In genomic region chr11:8405225-8405899, GRCm38 (mm10) we compare ENCODE assay signal across 8 mouse cellular contexts.
A peak's percentile ranks its signal among the peaks of the same experiment; 100 is the strongest.
DNase-seq lines count a peak whose midpoint lies in the region; ATAC-seq lines count a peak whose summit lies in the region.
"Had no signal": no experiment of that assay in that cellular context is flagged by ENCODE, and none has a peak within 500 bp of the region (broad histone marks: within the 10 kb centered on the region; RNA-seq: fewer than 3 reads in every experiment).

No protein-coding gene starts in this region.

- no peaks in the 10 kb centered on the region for H3K9me3 ChIP-seq in intestine, embryonic 14.5 days (ENCODE audit: control insufficient read depth, low read length)
- no peaks in the 10 kb centered on the region for H3K9me3 ChIP-seq in midbrain, embryonic 10.5 days (replicated peaks)

- no peak overlapping the region for H3K27ac ChIP-seq in intestine, embryonic 14.5 days (ENCODE audit: low read depth)
- no peak overlapping the region for H3K27ac ChIP-seq in midbrain, embryonic 10.5 days (replicated peaks)

- peak; percentile 64 for DNase-seq in WW6 (ENCODE audit: low read depth, low spot score)
- peak; percentile 12 for DNase-seq in cerebellum, adult 9-11 months
- peak; percentile 37 to 50 for DNase-seq in frontal cortex, postnatal 25 days (ENCODE audit: low spot score in 2 of 2)
- peak; percentile 87 for DNase-seq in intestine, embryonic 14.5 days (ENCODE audit: low spot score)
- DNase-seq in left cerebral cortex, adult 8-10 months (ENCODE audit: low spot score in 2 of 2), result peak; percentile 48 to 67
- peak; percentile 72 for DNase-seq in midbrain, embryonic 10.5 days (ENCODE audit: low spot score)
- peak; percentile 23 to 69 for DNase-seq in spleen, postnatal 4 days (ENCODE audit: low spot score in 2 of 2)

- no peak overlapping the region for H3K9ac ChIP-seq in intestine, embryonic 14.5 days (ENCODE audit: low read length)

- no peak overlapping the region for H3K4me2 ChIP-seq in intestine, embryonic 14.5 days (ENCODE audit: low read length)

- H3K4me3 ChIP-seq in intestine, embryonic 14.5 days (ENCODE audit: low read depth, low read length), result no peak overlapping the region
- H3K4me3 ChIP-seq in midbrain, embryonic 10.5 days, result no peak overlapping the region
- H3K4me3 ChIP-seq: myocyte had no signal

- no peaks in the 10 kb centered on the region for H3K27me3 ChIP-seq in intestine, embryonic 14.5 days (replicated peaks; ENCODE audit: control insufficient read depth, insufficient read depth, low read length)
- H3K27me3 ChIP-seq in midbrain, embryonic 10.5 days (ENCODE audit: low read depth, poor library complexity, severe bottlenecking), result no peaks in the 10 kb centered on the region

- no peaks in the 10 kb centered on the region for H3K4me1 ChIP-seq in intestine, embryonic 14.5 days (replicated peaks; ENCODE audit: control insufficient read depth, insufficient read depth, low read length)
- no peaks in the 10 kb centered on the region for H3K4me1 ChIP-seq in midbrain, embryonic 10.5 days

- no peaks in the 10 kb centered on the region for H3K36me3 ChIP-seq in intestine, embryonic 14.5 days (ENCODE audit: control insufficient read depth, insufficient read depth, low read length)
- no peaks in the 10 kb centered on the region for H3K36me3 ChIP-seq in midbrain, embryonic 10.5 days

- WGBS in intestine, embryonic 14.5 days, result 29% methylated on average over 18 of the region's 18 CpGs
- WGBS in midbrain, embryonic 10.5 days, result 31% methylated on average over 18 of the region's 18 CpGs

- peak; percentile 78; the same call in 1 of the 2 replicates for ATAC-seq in intestine, embryonic 14.5 days (replicated peaks; ENCODE audit: low FRiP score, low TSS enrichment, low read depth)

Comparison
In these comparisons a context has a peak if more than half of its experiments do, and no peak if none do; other contexts are left out.
1. DNase-seq: peak in every context shown above with its lines; median percentile 87 in intestine, embryonic 14.5 days; 72 in midbrain, embryonic 10.5 days; 64 in WW6; 58 in left cerebral cortex, adult 8-10 months; 46 in spleen, postnatal 4 days; 44 in frontal cortex, postnatal 25 days; 12 in cerebellum, adult 9-11 months.